In the genomic region with DNA sequence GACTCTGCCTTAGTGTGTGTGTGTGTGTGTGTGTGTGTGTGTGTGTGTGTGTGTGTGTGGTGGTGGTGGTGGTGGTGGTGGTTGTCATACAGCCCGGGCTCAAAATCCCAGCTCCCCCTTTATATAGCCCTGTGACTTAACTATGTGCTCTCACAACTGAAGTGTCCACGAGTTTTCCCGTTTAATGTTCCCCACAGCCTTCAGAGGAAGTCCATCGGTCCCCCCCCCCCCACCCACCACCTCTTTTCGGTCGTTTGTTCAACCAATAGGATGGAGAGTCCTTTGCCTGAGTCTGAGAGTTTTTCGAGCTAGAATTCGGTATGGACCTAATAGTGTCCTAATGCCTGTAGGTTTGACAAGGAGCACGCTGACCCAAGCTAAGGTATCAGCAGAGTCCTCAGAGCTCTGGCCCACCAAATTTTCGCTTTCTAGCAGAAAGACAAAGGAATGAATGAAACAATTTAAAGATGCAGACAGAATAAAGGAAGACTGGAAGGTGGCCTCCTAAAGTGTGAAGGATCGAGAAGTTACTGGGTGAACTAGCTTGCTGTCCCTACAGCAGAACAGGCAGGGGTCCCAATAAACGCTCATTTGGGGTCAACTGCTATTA, we compare ENCODE assay signal across 8 mouse cellular contexts. TPM values are rescaled to one million over a fixed set of nuclear protein-coding genes. Genes with fewer than 3 reads are reported as not detected.
DNase-seq lines count a peak whose midpoint lies in the region; ATAC-seq and TF ChIP-seq lines count a peak whose summit lies in the region.

No protein-coding gene starts in this region.

- H3K4me3 ChIP-seq in kidney, embryonic 14.5 days (ENCODE audit: low read length), result peak overlapping the region; percentile 82
- H3K4me3 ChIP-seq in embryonic facial prominence, embryonic 10.5 days, result peak overlapping the region; percentile 92
- H3K4me3 ChIP-seq in hindbrain, postnatal 0 days (ENCODE audit: low read length), result peak overlapping the region; percentile 62
- H3K4me3 ChIP-seq in midbrain, embryonic 16.5 days (ENCODE audit: low read depth, low read length), result peak overlapping the region; percentile 72

- no peaks in the 10 kb centered on the region for H3K9me3 ChIP-seq in kidney, embryonic 14.5 days (ENCODE audit: control insufficient read depth, low read length)
- no peaks in the 10 kb centered on the region for H3K9me3 ChIP-seq in embryonic facial prominence, embryonic 10.5 days
- H3K9me3 ChIP-seq in hindbrain, postnatal 0 days (ENCODE audit: low read length), result no peaks in the 10 kb centered on the region
- no peaks in the 10 kb centered on the region for H3K9me3 ChIP-seq in midbrain, embryonic 16.5 days (replicated peaks; ENCODE audit: control insufficient read depth, low read length, poor library complexity, severe bottlenecking)

- peaks cover 50% of the 10 kb centered on the region for H3K4me1 ChIP-seq in kidney, embryonic 14.5 days (ENCODE audit: control insufficient read depth, insufficient read depth, low read length)
- peaks cover 79% of the 10 kb centered on the region for H3K4me1 ChIP-seq in embryonic facial prominence, embryonic 10.5 days
- peaks cover 17% of the 10 kb centered on the region for H3K4me1 ChIP-seq in hindbrain, postnatal 0 days (ENCODE audit: insufficient read depth, low read length)
- peaks cover 38% of the 10 kb centered on the region for H3K4me1 ChIP-seq in midbrain, embryonic 16.5 days (ENCODE audit: control insufficient read depth, insufficient read depth, low read length)

- ATAC-seq in kidney, embryonic 14.5 days (ENCODE audit: low FRiP score, low TSS enrichment), result no peak
- ATAC-seq in hindbrain, postnatal 0 days, result no peak
- no peak for ATAC-seq in midbrain, embryonic 16.5 days

- H3K27me3 ChIP-seq in kidney, embryonic 14.5 days (ENCODE audit: control insufficient read depth, insufficient read depth, low read length), result no peaks in the 10 kb centered on the region
- peaks cover 4% of the 10 kb centered on the region for H3K27me3 ChIP-seq in embryonic facial prominence, embryonic 10.5 days (replicated peaks; ENCODE audit: low read depth, poor library complexity, severe bottlenecking)
- 0 out of 2 replicates have a peak, but pooled peaks cover 3% of the 10 kb centered on the region for H3K27me3 ChIP-seq in hindbrain, postnatal 0 days (ENCODE audit: insufficient read depth, low read length)
- H3K27me3 ChIP-seq in midbrain, embryonic 16.5 days (ENCODE audit: control insufficient read depth, insufficient read depth, low read depth, low read length), result peaks cover 16% of the 10 kb centered on the region

- peaks cover 20% of the 10 kb centered on the region for H3K36me3 ChIP-seq in kidney, embryonic 14.5 days (ENCODE audit: control insufficient read depth, insufficient read depth, low read length)
- H3K36me3 ChIP-seq in embryonic facial prominence, embryonic 10.5 days (replicated peaks), result peaks cover 28% of the 10 kb centered on the region
- H3K36me3 ChIP-seq in hindbrain, postnatal 0 days (ENCODE audit: insufficient read depth, low read length), result peaks cover 4% of the 10 kb centered on the region; the same call in 1 of the 2 replicates
- peaks cover 6% of the 10 kb centered on the region for H3K36me3 ChIP-seq in midbrain, embryonic 16.5 days (ENCODE audit: control insufficient read depth, insufficient read depth, low read length)

- peak overlapping the region; percentile 91 for H3K4me2 ChIP-seq in kidney, embryonic 14.5 days (replicated peaks; ENCODE audit: low read depth, low read length)
- peak overlapping the region; percentile 90 for H3K4me2 ChIP-seq in hindbrain, postnatal 0 days (ENCODE audit: low read depth, low read length)
- H3K4me2 ChIP-seq in midbrain, embryonic 16.5 days (ENCODE audit: low read length), result peak overlapping the region; percentile 84

- no peak for TF ChIP-seq CTCF in hindbrain, postnatal 0 days (IDR thresholded peaks at IDR 0.05; ENCODE audit: low read depth)

- WGBS in kidney, embryonic 14.5 days, result 23% methylated on average over 11 of the region's 12 CpGs
- 36% methylated on average over 12 of the region's 12 CpGs for whole genome bisulfite sequencing in embryonic facial prominence, embryonic 10.5 days
- WGBS in hindbrain, postnatal 0 days, result 33% methylated on average over 12 of the region's 12 CpGs
- WGBS in midbrain, embryonic 16.5 days, result 35% methylated on average over 12 of the region's 12 CpGs

- no peak overlapping the region for H3K27ac ChIP-seq in kidney, embryonic 14.5 days (ENCODE audit: low read depth, low read length)
- H3K27ac ChIP-seq in embryonic facial prominence, embryonic 10.5 days (replicated peaks), result peak overlapping the region; percentile 95
- H3K27ac ChIP-seq in hindbrain, postnatal 0 days, result no peak overlapping the region
- H3K27ac ChIP-seq in midbrain, embryonic 16.5 days (ENCODE audit: low read length), result peak overlapping the region; percentile 85

- no peak for DNase-seq in kidney, adult 18-20 months
- DNase-seq in embryonic facial prominence, embryonic 10.5 days (ENCODE audit: low spot score), result no peak
- DNase-seq in hindbrain, postnatal 0 days (ENCODE audit: low spot score), result no peak
- DNase-seq in left cerebral cortex, postnatal 36 days (ENCODE audit: low spot score in 2 of 2), result no peak
- DNase-seq in frontal cortex, postnatal 14 days (ENCODE audit: low spot score in 2 of 2), result no peak
- no peak for DNase-seq in cerebellum, adult 8-10 months

- intact Hi-C loops in left cerebral cortex, postnatal 36 days (cut with DNase I), result loop anchor here (2.0 kb wide), 1 partner anchor 23 kb away; no protein-coding TSS in a partner anchor

- peak overlapping the region; percentile 87; the same call in 1 of the 2 replicates for H3K9ac ChIP-seq in kidney, embryonic 14.5 days (ENCODE audit: low read depth, low read length)
- H3K9ac ChIP-seq in hindbrain, postnatal 0 days (replicated peaks; ENCODE audit: low read length), result peak overlapping the region; percentile 76; the same call in 1 of the 2 replicates
- peak overlapping the region; percentile 77 for H3K9ac ChIP-seq in midbrain, embryonic 16.5 days (ENCODE audit: low read depth, low read length)

RNA-seq across cellular contexts. Expression of a gene that starts 1.1 kb away (rescaled TPM):
- 202 and 254 TPM in 2 replicates for polyA plus RNA-seq in kidney, embryonic 14.5 days (2014; fragmentation: Nextera tagmentation; extraction: Ambion mirVana)
- 217 and 235 TPM in 2 replicates for polyA plus RNA-seq in embryonic facial prominence, embryonic 10.5 days (2016; fragmentation: Nextera tagmentation; extraction: Ambion mirVana)
- 150 and 155 TPM in 2 replicates for total RNA-seq in hindbrain, postnatal 0 days (2014; rRNA removed)
- 198 and 210 TPM in 2 replicates for polyA plus RNA-seq in hindbrain, postnatal 0 days (2015; fragmentation: Nextera tagmentation; extraction: Ambion mirVana)
- polyA plus RNA-seq in midbrain, embryonic 16.5 days (2015; fragmentation: Nextera tagmentation; extraction: Ambion mirVana), result 111 and 136 TPM in 2 replicates
- 10 to 100 TPM; 51.5 to 55.6 TPM for total RNA-seq in left cerebral cortex, postnatal 36 days (2021)

RNA-seq across cellular contexts. Expression of a gene that starts 2.6 kb away (rescaled TPM):
- polyA plus RNA-seq in kidney, embryonic 14.5 days (2014; fragmentation: Nextera tagmentation; extraction: Ambion mirVana), result 24.4 and 38.9 TPM in 2 replicates
- 32.8 and 37.0 TPM in 2 replicates for polyA plus RNA-seq in embryonic facial prominence, embryonic 10.5 days (2016; fragmentation: Nextera tagmentation; extraction: Ambion mirVana)
- total RNA-seq in hindbrain, postnatal 0 days (2014; rRNA removed), result 18.5 and 23.1 TPM in 2 replicates
- 11.1 and 14.4 TPM in 2 replicates for polyA plus RNA-seq in hindbrain, postnatal 0 days (2015; fragmentation: Nextera tagmentation; extraction: Ambion mirVana)
- 9.7 and 10.7 TPM in 2 replicates for polyA plus RNA-seq in midbrain, embryonic 16.5 days (2015; fragmentation: Nextera tagmentation; extraction: Ambion mirVana)
- 10 to 100 TPM in 1 of 2 experiments, 1 to 10 TPM in 1; 9.7 to 12.5 TPM for total RNA-seq in left cerebral cortex, postnatal 36 days (2021)

RNA-seq across cellular contexts. Expression of a gene that starts 6.6 kb away (rescaled TPM):
- polyA plus RNA-seq in kidney, embryonic 14.5 days (2014; fragmentation: Nextera tagmentation; extraction: Ambion mirVana), result 89.7 and 118 TPM in 2 replicates
- 100.0 and 101 TPM in 2 replicates for polyA plus RNA-seq in embryonic facial prominence, embryonic 10.5 days (2016; fragmentation: Nextera tagmentation; extraction: Ambion mirVana)
- 8.3 and 29.2 TPM in 2 replicates for total RNA-seq in hindbrain, postnatal 0 days (2014; rRNA removed)
- polyA plus RNA-seq in hindbrain, postnatal 0 days (2015; fragmentation: Nextera tagmentation; extraction: Ambion mirVana), result 169 and 177 TPM in 2 replicates
- polyA plus RNA-seq in midbrain, embryonic 16.5 days (2015; fragmentation: Nextera tagmentation; extraction: Ambion mirVana), result 114 and 129 TPM in 2 replicates
- total RNA-seq in left cerebral cortex, postnatal 36 days (2021), result 100 to 1,000 TPM; 102 to 103 TPM

RNA-seq across cellular contexts. Expression of a gene that starts 13.8 kb away (rescaled TPM):
- polyA plus RNA-seq in kidney, embryonic 14.5 days (2014; fragmentation: Nextera tagmentation; extraction: Ambion mirVana), result 38.2 and 39.8 TPM in 2 replicates
- 36.0 and 36.9 TPM in 2 replicates for polyA plus RNA-seq in embryonic facial prominence, embryonic 10.5 days (2016; fragmentation: Nextera tagmentation; extraction: Ambion mirVana)
- total RNA-seq in hindbrain, postnatal 0 days (2014; rRNA removed), result 40.5 and 40.9 TPM in 2 replicates
- 90.8 and 92.3 TPM in 2 replicates for polyA plus RNA-seq in hindbrain, postnatal 0 days (2015; fragmentation: Nextera tagmentation; extraction: Ambion mirVana)
- polyA plus RNA-seq in midbrain, embryonic 16.5 days (2015; fragmentation: Nextera tagmentation; extraction: Ambion mirVana), result 41.9 and 57.8 TPM in 2 replicates
- 100 to 1,000 TPM in 1 of 2 experiments, 10 to 100 TPM in 1; 88.0 to 104 TPM for total RNA-seq in left cerebral cortex, postnatal 36 days (2021)

RNA-seq across cellular contexts. Expression of a gene that starts 18.7 kb away (rescaled TPM):
- polyA plus RNA-seq in kidney, embryonic 14.5 days (2014; fragmentation: Nextera tagmentation; extraction: Ambion mirVana), result 22.6 and 24.0 TPM in 2 replicates
- 18.1 and 18.2 TPM in 2 replicates for polyA plus RNA-seq in embryonic facial prominence, embryonic 10.5 days (2016; fragmentation: Nextera tagmentation; extraction: Ambion mirVana)
- total RNA-seq in hindbrain, postnatal 0 days (2014; rRNA removed), result 13.5 and 28.3 TPM in 2 replicates
- polyA plus RNA-seq in hindbrain, postnatal 0 days (2015; fragmentation: Nextera tagmentation; extraction: Ambion mirVana), result 25.6 and 29.5 TPM in 2 replicates
- polyA plus RNA-seq in midbrain, embryonic 16.5 days (2015; fragmentation: Nextera tagmentation; extraction: Ambion mirVana), result 21.6 and 22.9 TPM in 2 replicates
- total RNA-seq in left cerebral cortex, postnatal 36 days (2021), result 10 to 100 TPM; 22.9 to 28.1 TPM

Comparison
In these comparisons a context has a peak if more than half of its experiments do, and no peak if none do; other contexts are left out.
1. H3K27ac ChIP-seq: peak in embryonic facial prominence, embryonic 10.5 days (single experiment) and midbrain, embryonic 16.5 days (single experiment); none in kidney, embryonic 14.5 days (single experiment) and hindbrain, postnatal 0 days (single experiment).
2. Peak in every context shown above with its lines, with median percentiles within 50 percentile points of each other: H3K4me2 ChIP-seq, H3K4me3 ChIP-seq and H3K9ac ChIP-seq.